Mouse (Mus musculus): Measurements from ENCODE around the gene Rbp7. TPM values are rescaled to one million over a fixed set of nuclear protein-coding genes. Genes with fewer than 3 reads are reported as not detected.

The Rbp7 gene
- polyA plus RNA-seq, 1 experiment from 2014 or later: 2.4 TPM

GRCm38 (mm10) chr4:149426325-149427199 lies 28.2 kb downstream of the Rbp7 start, which contains the start of gene Ube4b:
Ube4b (minus strand) TSS chr4:149426749.
- peak; percentile 96 for ATAC-seq (ENCODE audit: insufficient number of reproducible peaks, low FRiP score)
- H3K4me2 ChIP-seq: peak within 1 kb of the TSS; percentile 76
- H3K4me3 ChIP-seq: peak within 1 kb of the TSS; percentile 93
- H3K36me3 ChIP-seq: peaks cover 6% of the 10 kb centered on the region; the same call in 1 of the 2 replicates
- H3K9me3 ChIP-seq (replicated peaks): no peaks in the 10 kb centered on the region
- WGBS: under 1% methylated on average over 48 of the region's 50 CpGs
- no peaks in the 10 kb centered on the region for H3K27me3 ChIP-seq (replicated peaks)
- H3K4me1 ChIP-seq (replicated peaks): peaks cover 17% of the 10 kb centered on the region
- peak within 1 kb of the TSS; percentile 98 for H3K27ac ChIP-seq (ENCODE audit: poor library complexity, severe bottlenecking)
- H3K9ac ChIP-seq: peak within 1 kb of the TSS; percentile 96

GRCm38 (mm10) chr4:149425801-149426292 lies 28.9 kb downstream of the Rbp7 start:
- peak overlapping the region; percentile 96 for H3K9ac ChIP-seq
- H3K4me1 ChIP-seq (replicated peaks): peaks cover 23% of the 10 kb centered on the region
- H3K4me2 ChIP-seq: peak overlapping the region; percentile 76
- peak; percentile 74 for ATAC-seq (ENCODE audit: insufficient number of reproducible peaks, low FRiP score)
- peaks cover 7% of the 10 kb centered on the region; the same call in 1 of the 2 replicates for H3K36me3 ChIP-seq
- peak overlapping the region; percentile 93 for H3K4me3 ChIP-seq
- H3K27ac ChIP-seq (ENCODE audit: poor library complexity, severe bottlenecking): peak overlapping the region; percentile 98
- WGBS: under 1% methylated on average over 35 of the region's 35 CpGs
- no peaks in the 10 kb centered on the region for H3K27me3 ChIP-seq (replicated peaks)
- H3K9me3 ChIP-seq (replicated peaks): no peaks in the 10 kb centered on the region

DNA sequence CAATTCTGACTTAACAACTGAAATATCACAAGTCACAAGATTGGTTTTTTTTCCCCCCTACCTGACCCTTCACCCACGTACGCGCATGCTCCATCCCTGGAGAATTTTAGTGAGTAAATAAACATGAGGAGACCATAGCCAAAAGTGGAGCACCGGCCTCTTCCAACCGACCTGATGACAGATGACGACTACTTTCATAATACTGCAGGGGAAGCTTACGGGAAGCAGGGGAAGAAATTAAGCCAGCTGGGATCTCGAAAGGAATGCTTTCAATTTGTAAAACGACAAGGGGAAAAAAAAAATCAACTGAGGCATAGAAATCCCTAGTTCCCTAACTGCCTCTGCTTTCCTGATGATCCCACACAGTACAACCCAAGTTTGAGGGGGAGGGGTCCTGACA lies 30.0 kb downstream of the Rbp7 start:
- H3K27ac ChIP-seq (ENCODE audit: poor library complexity, severe bottlenecking): peak overlapping the region; percentile 52

DNA sequence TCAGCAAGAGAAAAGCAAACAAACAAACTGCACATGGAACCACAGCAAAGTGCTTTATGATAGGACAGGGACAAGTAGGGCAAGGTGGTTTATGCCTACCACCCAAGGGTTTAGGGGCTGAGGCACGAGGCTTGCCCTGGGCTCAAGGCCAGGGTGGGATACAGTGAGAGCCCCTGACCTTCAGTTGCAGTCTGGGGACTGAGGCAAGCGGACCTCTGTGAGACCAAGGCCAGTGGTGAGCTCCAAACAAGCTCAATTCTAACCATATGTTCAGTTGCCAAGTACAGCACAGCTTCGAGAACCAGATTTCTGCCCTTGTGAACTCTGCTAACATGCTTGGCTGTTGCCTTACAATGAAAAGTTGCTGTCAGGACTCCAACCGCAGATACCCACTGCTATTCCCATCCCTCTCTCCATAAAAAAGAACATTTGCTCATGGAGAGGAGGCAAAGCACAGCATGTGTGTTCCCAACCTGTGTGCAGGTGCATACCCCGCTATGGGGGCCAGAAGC lies 36.9 kb downstream of the Rbp7 start:
- H3K27ac ChIP-seq (ENCODE audit: poor library complexity, severe bottlenecking): no peak overlapping the region
- no peaks in the 10 kb centered on the region for H3K27me3 ChIP-seq (replicated peaks)
- WGBS: 77% methylated on average over 5 of the region's 5 CpGs
- H3K9me3 ChIP-seq (replicated peaks): no peaks in the 10 kb centered on the region
- ATAC-seq (ENCODE audit: insufficient number of reproducible peaks, low FRiP score): no peak
- H3K36me3 ChIP-seq: peaks cover 9% of the 10 kb centered on the region
- H3K4me2 ChIP-seq: no peak overlapping the region
- H3K9ac ChIP-seq: no peak overlapping the region
- H3K4me1 ChIP-seq (replicated peaks): peaks cover 63% of the 10 kb centered on the region
- H3K4me3 ChIP-seq: no peak overlapping the region

More for the DNA sequence above, 30.0 kb downstream of the Rbp7 start:
- Histone ChIP-seq H3K36me3 (peaks cover 7% of the 10 kb centered on the region; the same call in 1 of the 2 replicates), H3K4me2 (peak overlapping the region; percentile 76), H3K9me3 (replicated peaks) (no peaks in the 10 kb centered on the region), H3K4me1 (replicated peaks) (peaks cover 32% of the 10 kb centered on the region), H3K9ac (peak overlapping the region; percentile 68), H3K27me3 (replicated peaks) (no peaks in the 10 kb centered on the region), H3K4me3 (peak overlapping the region; percentile 93)
- 2% methylated on average over 9 of the region's 9 CpGs for WGBS
- ATAC-seq (ENCODE audit: insufficient number of reproducible peaks, low FRiP score): no peak

DNA sequence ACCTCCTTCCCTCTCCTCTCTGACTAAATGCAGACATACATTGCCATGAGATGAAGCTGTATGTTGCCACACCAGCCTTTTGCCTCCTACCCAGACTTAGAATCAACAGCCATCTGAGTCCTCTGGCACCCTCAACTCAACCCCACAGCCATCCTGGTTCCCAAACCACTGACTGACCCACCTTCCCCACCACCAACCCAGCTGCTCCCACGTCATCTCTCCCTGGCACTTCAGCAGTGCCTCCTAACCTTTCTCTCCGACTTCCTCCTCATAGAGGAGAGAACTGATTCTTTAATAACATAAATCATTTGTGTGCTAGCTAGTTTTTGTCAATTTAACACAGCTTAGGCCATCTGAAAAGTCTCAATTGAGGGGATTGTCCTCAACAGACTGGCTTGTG lies 37.8 kb downstream of the Rbp7 start:
- Histone ChIP-seq H3K9me3 (replicated peaks) (no peaks in the 10 kb centered on the region), H3K4me1 (replicated peaks) (peaks cover 58% of the 10 kb centered on the region), H3K36me3 (peaks cover 12% of the 10 kb centered on the region), H3K4me2 (no peak overlapping the region), H3K9ac (no peak overlapping the region), H3K4me3 (no peak overlapping the region), H3K27me3 (replicated peaks) (no peaks in the 10 kb centered on the region), H3K27ac (ENCODE audit: poor library complexity, severe bottlenecking) (no peak overlapping the region)
- 87% methylated on average over 2 of the region's 2 CpGs for WGBS
- ATAC-seq (ENCODE audit: insufficient number of reproducible peaks, low FRiP score): no peak

- Histone ChIP-seq H3K36me3 (peaks cover 8% of the 10 kb centered on the region), H3K27ac (ENCODE audit: poor library complexity, severe bottlenecking) (no peak overlapping the region), H3K4me2 (no peak overlapping the region), H3K9me3 (replicated peaks) (no peaks in the 10 kb centered on the region), H3K4me3 (no peak overlapping the region), H3K27me3 (replicated peaks) (no peaks in the 10 kb centered on the region), H3K9ac (no peak overlapping the region), H3K4me1 (replicated peaks) (peaks cover 53% of the 10 kb centered on the region)
- WGBS: 73% methylated on average over 10 of the region's 10 CpGs
- no peak for ATAC-seq (ENCODE audit: insufficient number of reproducible peaks, low FRiP score)
Observed at GRCm38 (mm10) chr4:149416417-149416816, 38.4 kb downstream of the Rbp7 start.

- H3K4me2 ChIP-seq: no peak overlapping the region; the same call in 1 of the 2 replicates
- WGBS: 57% methylated on average over 13 of the region's 13 CpGs
- no peak for ATAC-seq (ENCODE audit: insufficient number of reproducible peaks, low FRiP score)
Observed at GRCm38 (mm10) chr4:149415651-149416169, 39.1 kb downstream of the Rbp7 start.

DNA sequence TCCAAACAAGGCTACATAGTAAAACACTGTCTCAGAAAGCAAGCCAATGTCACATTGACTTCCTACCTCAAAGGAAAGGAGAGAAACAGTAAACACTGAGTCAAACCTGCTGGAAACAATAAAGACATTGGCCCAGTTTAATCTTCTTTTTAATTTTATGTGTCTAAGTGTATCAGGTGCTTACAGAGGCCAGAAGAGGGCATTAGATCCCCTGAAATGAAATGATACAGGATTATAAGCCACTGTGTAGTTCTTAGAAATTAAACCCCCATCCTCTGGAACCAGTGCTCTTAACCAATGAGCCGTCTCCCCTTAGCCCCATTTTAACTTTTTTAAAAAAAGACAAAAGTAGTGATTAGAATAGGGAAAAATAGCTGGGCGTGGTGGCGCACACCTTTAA lies 40.5 kb downstream of the Rbp7 start:
- WGBS: 94% methylated on average over 3 of the region's 3 CpGs
- Histone ChIP-seq H3K4me2 (no peak overlapping the region), H3K36me3 (peaks cover 17% of the 10 kb centered on the region), H3K4me1 (replicated peaks) (peaks cover 34% of the 10 kb centered on the region), H3K4me3 (no peak overlapping the region), H3K9ac (no peak overlapping the region), H3K9me3 (replicated peaks) (no peaks in the 10 kb centered on the region), H3K27me3 (replicated peaks) (no peaks in the 10 kb centered on the region), H3K27ac (ENCODE audit: poor library complexity, severe bottlenecking) (no peak overlapping the region)
- no peak for ATAC-seq (ENCODE audit: insufficient number of reproducible peaks, low FRiP score)

More at GRCm38 (mm10) chr4:149415651-149416169, 39.1 kb downstream of the Rbp7 start:
- Histone ChIP-seq H3K9me3 (replicated peaks) (no peaks in the 10 kb centered on the region), H3K36me3 (peaks cover 9% of the 10 kb centered on the region), H3K4me1 (replicated peaks) (peaks cover 46% of the 10 kb centered on the region), H3K27me3 (replicated peaks) (no peaks in the 10 kb centered on the region), H3K9ac (no peak overlapping the region), H3K4me3 (no peak overlapping the region), H3K27ac (ENCODE audit: poor library complexity, severe bottlenecking) (peak overlapping the region; percentile 35)

DNA sequence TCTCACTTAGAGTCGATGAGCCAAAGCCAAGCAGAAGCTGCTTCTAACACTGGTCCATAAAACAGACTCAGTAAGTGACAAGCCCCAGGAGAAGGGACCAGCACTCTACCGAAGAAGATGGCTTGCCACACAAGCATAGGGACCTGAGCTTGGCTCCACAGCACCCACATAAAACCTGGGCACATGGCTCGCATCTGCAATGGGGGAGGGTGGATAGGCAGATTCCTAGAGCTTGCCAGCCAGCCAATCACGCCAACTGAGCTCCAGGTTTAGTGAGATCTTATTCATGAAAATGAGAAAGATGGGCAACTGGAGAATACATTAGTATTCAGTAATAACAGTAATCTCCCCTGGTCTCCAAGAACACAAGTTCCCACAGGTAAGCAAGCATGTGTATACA lies 45.0 kb downstream of the Rbp7 start:
- Histone ChIP-seq H3K27ac (ENCODE audit: poor library complexity, severe bottlenecking) (no peak overlapping the region), H3K9ac (no peak overlapping the region), H3K4me3 (no peak overlapping the region), H3K9me3 (replicated peaks) (no peaks in the 10 kb centered on the region), H3K4me1 (replicated peaks) (peaks cover 23% of the 10 kb centered on the region), H3K4me2 (no peak overlapping the region), H3K36me3 (peaks cover 22% of the 10 kb centered on the region), H3K27me3 (replicated peaks) (no peaks in the 10 kb centered on the region)
- ATAC-seq (ENCODE audit: insufficient number of reproducible peaks, low FRiP score): no peak
- 90% methylated on average over 4 of the region's 4 CpGs for WGBS

DNA sequence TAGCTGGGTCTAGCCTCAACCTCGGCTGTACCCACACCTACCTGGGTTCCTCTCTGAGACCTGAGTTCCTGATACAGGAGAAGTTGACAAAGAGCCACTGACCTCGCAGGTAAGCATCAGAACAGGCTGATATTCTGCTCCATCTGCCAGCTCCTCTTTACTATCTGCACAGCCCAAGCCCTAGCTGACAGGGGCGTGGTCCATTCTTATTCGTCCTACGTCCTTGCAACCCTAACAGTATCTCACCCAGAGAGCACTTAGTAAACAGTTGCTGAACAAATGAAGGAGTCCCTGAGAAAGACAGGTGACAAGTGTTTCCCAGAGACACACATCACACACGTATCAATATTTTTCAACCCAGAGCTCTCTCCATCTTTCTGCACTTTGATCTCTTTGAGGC lies 46.4 kb downstream of the Rbp7 start:
- Histone ChIP-seq H3K9me3 (replicated peaks) (no peaks in the 10 kb centered on the region), H3K4me1 (replicated peaks) (peaks cover 37% of the 10 kb centered on the region), H3K27me3 (replicated peaks) (no peaks in the 10 kb centered on the region), H3K36me3 (peaks cover 22% of the 10 kb centered on the region), H3K4me3 (no peak overlapping the region), H3K4me2 (no peak overlapping the region), H3K9ac (no peak overlapping the region), H3K27ac (ENCODE audit: poor library complexity, severe bottlenecking) (no peak overlapping the region)
- no peak for ATAC-seq (ENCODE audit: insufficient number of reproducible peaks, low FRiP score)
- WGBS: 77% methylated on average over 6 of the region's 6 CpGs

DNA sequence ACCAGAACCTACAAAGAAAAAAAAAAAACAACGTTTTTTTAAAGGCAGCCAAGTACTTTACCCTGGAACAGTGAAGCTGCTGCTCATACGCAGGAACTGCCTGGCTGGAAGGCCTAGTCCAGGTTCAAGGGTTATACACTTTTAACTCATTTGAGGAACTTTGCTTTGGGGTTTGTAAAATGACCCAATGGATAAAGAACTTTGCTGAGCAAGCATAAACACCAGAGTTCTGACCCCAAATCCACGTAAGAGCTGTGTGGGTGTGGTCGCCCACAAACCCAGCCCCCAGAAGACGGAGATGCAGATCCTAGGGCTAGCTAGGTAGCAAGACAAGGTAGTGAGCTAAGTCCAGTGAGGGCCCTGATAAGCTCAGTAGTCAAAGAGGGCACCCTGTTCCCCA lies 47.3 kb downstream of the Rbp7 start:
- WGBS: 84% methylated on average over 5 of the region's 5 CpGs
- Histone ChIP-seq H3K27ac (ENCODE audit: poor library complexity, severe bottlenecking) (no peak overlapping the region), H3K9me3 (replicated peaks) (no peaks in the 10 kb centered on the region)

More for the DNA sequence above, 47.3 kb downstream of the Rbp7 start:
- peaks cover 46% of the 10 kb centered on the region for H3K4me1 ChIP-seq (replicated peaks)
- H3K4me2 ChIP-seq: no peak overlapping the region
- no peak overlapping the region for H3K4me3 ChIP-seq
- H3K9ac ChIP-seq: no peak overlapping the region
- peaks cover 18% of the 10 kb centered on the region for H3K36me3 ChIP-seq
- ATAC-seq (ENCODE audit: insufficient number of reproducible peaks, low FRiP score): no peak
- H3K27me3 ChIP-seq (replicated peaks): no peaks in the 10 kb centered on the region

All from heart, embryonic 12.5 days (tissue).